Mouse (Mus musculus): ENCODE measurements around the gene Egfl8. TPM values are rescaled to one million over a fixed set of nuclear protein-coding genes. Genes with fewer than 3 reads are reported as not detected.

The Egfl8 gene
- polyA plus RNA-seq, 1 experiment from 2014 or later, result 5.2 TPM

DNA sequence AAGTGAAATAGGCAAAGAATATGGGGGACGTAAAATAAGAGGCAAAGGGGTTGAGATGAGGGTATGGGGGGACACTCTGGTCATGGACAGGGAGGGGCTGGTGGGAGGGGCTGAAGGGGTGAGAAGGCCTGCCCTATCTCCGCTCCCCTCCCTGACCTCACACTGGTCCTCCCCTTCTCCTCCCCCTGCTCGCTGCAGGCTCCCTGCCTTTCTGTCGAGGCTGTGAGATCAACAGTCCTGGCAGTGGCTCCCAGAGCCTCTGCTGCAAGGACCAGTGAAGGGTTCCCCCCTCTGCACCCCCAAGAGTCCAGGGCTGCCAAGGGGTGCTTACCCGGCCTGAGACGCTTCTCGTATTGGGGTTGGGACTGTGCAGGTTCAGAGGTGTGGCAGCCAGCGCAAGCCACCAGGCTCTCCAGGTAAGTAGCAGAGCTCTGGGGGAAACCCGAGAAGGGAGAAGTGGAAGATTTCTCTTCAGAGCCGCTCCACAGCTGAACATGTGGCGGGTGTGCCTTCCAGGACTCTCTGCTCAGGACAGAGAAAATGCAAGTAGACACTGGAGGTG, 44.6 kb upstream of the Egfl8 start:
- ATAC-seq, result no peak
- TF ChIP-seq CTCF (IDR thresholded peaks at IDR 0.05) (no peak), EP300 (IDR thresholded peaks at IDR 0.05) (no peak)
- Histone ChIP-seq H3K4me2 (replicated peaks; ENCODE audit: low read depth, low read length) (no peak overlapping the region; the same call in 1 of the 2 replicates), H3K27me3 (replicated peaks; ENCODE audit: insufficient read depth, low read length) (peaks cover 7% of the 10 kb centered on the region), H3K27ac (ENCODE audit: low read length) (no peak overlapping the region; the same call in 1 of the 2 replicates), H3K9ac (replicated peaks; ENCODE audit: low read depth) (no peak overlapping the region), H3K36me3 (ENCODE audit: insufficient read depth, low read length) (no peaks in the 10 kb centered on the region), H3K4me3 (ENCODE audit: low read depth, low read length) (peak overlapping the region; percentile 8; the same call in 1 of the 2 replicates), H3K9me3 (ENCODE audit: low read length) (no peaks in the 10 kb centered on the region), H3K4me1 (ENCODE audit: insufficient read depth, low read depth, low read length) (peaks cover 13% of the 10 kb centered on the region)
- DNase-seq (ENCODE audit: low spot score), result no peak
- WGBS, result 22% methylated on average over 10 of the region's 11 CpGs

DNA sequence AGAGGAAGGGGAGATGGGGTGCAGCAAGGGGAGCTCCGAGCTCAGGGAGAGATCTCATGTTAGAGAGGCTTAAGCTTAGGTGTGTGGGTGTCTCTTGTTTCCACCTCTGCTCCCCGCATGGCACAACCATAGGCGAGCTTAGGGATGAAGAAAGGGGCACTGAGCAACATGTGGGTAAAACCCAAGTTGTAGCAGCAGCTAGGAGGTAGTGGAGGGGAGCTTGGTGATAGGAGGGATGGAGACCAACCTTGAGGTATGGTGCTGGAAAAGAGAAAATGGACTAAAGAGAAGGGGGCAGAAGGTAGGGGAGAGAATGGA, 44.1 kb upstream of the Egfl8 start:
- no peak overlapping the region for H3K9ac ChIP-seq (replicated peaks; ENCODE audit: low read depth)
- H3K4me2 ChIP-seq (replicated peaks; ENCODE audit: low read depth, low read length), result no peak overlapping the region
- no peaks in the 10 kb centered on the region for H3K9me3 ChIP-seq (ENCODE audit: low read length)
- ATAC-seq (no peak), DNase-seq (ENCODE audit: low spot score) (no peak)
- WGBS, result 68% methylated on average over 3 of the region's 3 CpGs
- H3K36me3 ChIP-seq (ENCODE audit: insufficient read depth, low read length), result no peaks in the 10 kb centered on the region
- no peak overlapping the region for H3K27ac ChIP-seq (ENCODE audit: low read length)
- H3K4me1 ChIP-seq (ENCODE audit: insufficient read depth, low read depth, low read length), result peaks cover 17% of the 10 kb centered on the region
- TF ChIP-seq CTCF (IDR thresholded peaks at IDR 0.05) (no peak), EP300 (IDR thresholded peaks at IDR 0.05) (no peak)
- no peak overlapping the region for H3K4me3 ChIP-seq (ENCODE audit: low read depth, low read length)
- peaks cover 7% of the 10 kb centered on the region for H3K27me3 ChIP-seq (replicated peaks; ENCODE audit: insufficient read depth, low read length)

DNA sequence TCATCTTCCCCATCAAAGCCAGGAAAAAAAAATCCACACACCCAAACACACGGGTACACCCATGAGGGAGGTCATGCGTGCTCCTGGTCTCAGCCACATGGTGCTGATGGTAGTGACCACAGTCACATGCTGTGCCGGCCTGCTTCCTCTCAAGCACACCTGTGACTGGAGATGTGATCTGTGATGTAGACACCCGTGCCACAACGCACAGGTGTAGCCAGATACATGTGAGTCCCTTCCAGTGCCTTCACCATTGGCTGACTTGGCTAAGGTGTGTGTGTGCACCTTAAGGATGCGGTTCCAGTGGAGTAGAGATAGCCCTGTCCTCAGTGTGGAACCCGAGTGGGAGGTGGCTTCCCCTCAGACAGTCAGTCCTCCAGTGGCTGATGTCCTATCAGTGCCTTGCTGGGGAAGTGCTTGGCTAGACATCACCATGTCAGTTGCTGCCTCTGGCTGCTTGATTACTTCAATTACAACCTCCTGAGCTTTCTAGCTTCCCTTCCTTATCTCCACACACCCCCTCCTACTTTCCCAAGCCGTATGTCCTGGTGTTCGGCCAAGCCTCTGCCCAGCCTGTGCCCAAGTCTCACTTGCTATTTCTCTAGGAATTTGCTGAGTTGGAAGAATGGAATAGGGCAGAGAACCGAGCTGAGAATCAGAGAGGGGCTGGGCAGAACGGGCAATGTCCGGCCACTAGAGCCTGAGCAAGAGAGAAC, 43.6 kb upstream of the Egfl8 start:
- DNase-seq (ENCODE audit: low spot score) (no peak), ATAC-seq (no peak)
- Histone ChIP-seq H3K4me1 (ENCODE audit: insufficient read depth, low read depth, low read length) (peaks cover 17% of the 10 kb centered on the region), H3K4me3 (ENCODE audit: low read depth, low read length) (no peak overlapping the region), H3K27ac (ENCODE audit: low read length) (no peak overlapping the region), H3K4me2 (replicated peaks; ENCODE audit: low read depth, low read length) (no peak overlapping the region), H3K9ac (replicated peaks; ENCODE audit: low read depth) (no peak overlapping the region), H3K27me3 (replicated peaks; ENCODE audit: insufficient read depth, low read length) (peaks cover 7% of the 10 kb centered on the region; the same call in 1 of the 2 replicates), H3K36me3 (ENCODE audit: insufficient read depth, low read length) (no peaks in the 10 kb centered on the region), H3K9me3 (ENCODE audit: low read length) (no peaks in the 10 kb centered on the region)
- no peak for TF ChIP-seq EP300 (IDR thresholded peaks at IDR 0.05)
- no peak for TF ChIP-seq CTCF (IDR thresholded peaks at IDR 0.05)
- 53% methylated on average over 12 of the region's 12 CpGs for WGBS

DNA sequence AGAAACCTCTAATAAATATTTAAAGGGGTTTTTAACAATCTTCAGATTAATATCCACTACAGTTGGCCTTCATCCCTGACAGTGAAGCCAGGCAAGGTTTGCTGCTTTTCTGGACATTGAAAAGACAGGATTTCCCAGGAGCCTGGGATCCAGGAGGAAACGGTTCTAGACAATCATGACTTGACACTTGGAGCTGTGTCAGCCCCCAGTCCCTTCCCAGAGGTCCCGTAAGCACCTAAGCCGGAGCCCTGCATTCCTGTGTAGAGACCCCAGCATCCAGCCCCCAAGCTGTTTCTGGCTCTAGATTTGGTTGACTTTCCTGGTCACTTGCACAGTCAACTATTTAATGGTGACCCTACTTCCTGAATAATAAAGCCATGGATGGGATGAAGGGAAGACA, 42.8 kb upstream of the Egfl8 start:
- TF ChIP-seq CTCF (IDR thresholded peaks at IDR 0.05) (no peak), EP300 (IDR thresholded peaks at IDR 0.05) (no peak)
- Histone ChIP-seq H3K4me3 (ENCODE audit: low read depth, low read length) (no peak overlapping the region), H3K4me2 (replicated peaks; ENCODE audit: low read depth, low read length) (no peak overlapping the region), H3K36me3 (ENCODE audit: insufficient read depth, low read length) (no peaks in the 10 kb centered on the region), H3K9me3 (ENCODE audit: low read length) (no peaks in the 10 kb centered on the region), H3K9ac (replicated peaks; ENCODE audit: low read depth) (no peak overlapping the region), H3K27ac (ENCODE audit: low read length) (no peak overlapping the region), H3K27me3 (replicated peaks; ENCODE audit: insufficient read depth, low read length) (peaks cover 7% of the 10 kb centered on the region; the same call in 1 of the 2 replicates), H3K4me1 (ENCODE audit: insufficient read depth, low read depth, low read length) (peaks cover 17% of the 10 kb centered on the region)
- ATAC-seq (no peak), DNase-seq (ENCODE audit: low spot score) (no peak)
- 76% methylated on average over 3 of the region's 3 CpGs for WGBS

DNA sequence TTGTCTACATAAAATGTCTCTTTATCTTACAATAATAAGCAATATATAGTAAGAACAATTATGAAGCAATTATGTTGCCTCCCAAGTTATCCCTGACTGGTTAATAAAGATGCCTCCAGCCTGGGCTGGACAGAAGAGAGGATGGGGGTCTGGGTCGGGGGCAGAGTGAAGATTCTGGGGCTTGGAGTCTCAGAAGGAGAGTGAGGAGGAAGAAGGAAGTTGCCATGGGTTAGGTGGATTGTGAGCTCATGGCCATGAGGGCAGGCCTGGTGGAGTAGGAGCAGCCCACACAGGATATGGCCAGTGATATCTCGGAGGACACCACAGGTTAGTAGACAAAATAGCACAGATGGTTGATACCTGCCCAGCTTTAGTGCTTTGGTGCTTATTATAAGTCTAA, 42.4 kb upstream of the Egfl8 start:
- TF ChIP-seq CTCF (IDR thresholded peaks at IDR 0.05), result no peak
- TF ChIP-seq EP300 (IDR thresholded peaks at IDR 0.05), result no peak
- H3K4me3 ChIP-seq (ENCODE audit: low read depth, low read length), result no peak overlapping the region
- WGBS, result 72% methylated on average over 2 of the region's 2 CpGs
- H3K4me1 ChIP-seq (ENCODE audit: insufficient read depth, low read depth, low read length), result peaks cover 17% of the 10 kb centered on the region
- H3K27ac ChIP-seq (ENCODE audit: low read length), result no peak overlapping the region
- no peak for DNase-seq (ENCODE audit: low spot score)
- peaks cover 7% of the 10 kb centered on the region; the same call in 1 of the 2 replicates for H3K27me3 ChIP-seq (replicated peaks; ENCODE audit: insufficient read depth, low read length)
- H3K9ac ChIP-seq (replicated peaks; ENCODE audit: low read depth), result no peak overlapping the region
- H3K9me3 ChIP-seq (ENCODE audit: low read length), result no peaks in the 10 kb centered on the region
- ATAC-seq, result no peak
- no peaks in the 10 kb centered on the region for H3K36me3 ChIP-seq (ENCODE audit: insufficient read depth, low read length)
- no peak overlapping the region for H3K4me2 ChIP-seq (replicated peaks; ENCODE audit: low read depth, low read length)

DNA sequence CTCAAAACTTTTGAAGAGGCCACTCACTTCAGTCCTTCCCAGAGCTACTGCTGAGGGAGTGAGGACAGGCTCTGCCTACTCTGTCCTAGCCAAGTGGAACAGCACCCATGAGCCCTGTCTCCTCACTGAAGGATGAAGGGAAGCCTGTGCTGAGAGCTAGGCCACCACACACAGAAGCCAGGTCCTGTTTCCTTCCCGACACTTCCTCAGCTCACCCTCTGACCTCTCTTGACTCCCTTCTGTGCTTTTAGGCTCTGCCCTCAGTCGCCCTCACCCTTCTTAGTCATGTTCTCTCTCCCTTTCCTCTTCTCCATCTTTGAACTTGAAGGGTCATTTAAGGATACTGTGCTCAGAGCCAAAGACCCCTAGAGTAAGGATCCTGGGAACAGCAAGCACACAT, 41.5 kb upstream of the Egfl8 start:
- peaks cover 17% of the 10 kb centered on the region for H3K4me1 ChIP-seq (ENCODE audit: insufficient read depth, low read depth, low read length)
- H3K27me3 ChIP-seq (replicated peaks; ENCODE audit: insufficient read depth, low read length), result peaks cover 7% of the 10 kb centered on the region; the same call in 1 of the 2 replicates
- no peak overlapping the region for H3K27ac ChIP-seq (ENCODE audit: low read length)
- H3K4me3 ChIP-seq (ENCODE audit: low read depth, low read length), result no peak overlapping the region
- 30% methylated on average over 2 of the region's 2 CpGs for WGBS
- H3K36me3 ChIP-seq (ENCODE audit: insufficient read depth, low read length), result 0 out of 2 replicates have a peak, but pooled peaks cover 7% of the 10 kb centered on the region
- H3K9me3 ChIP-seq (ENCODE audit: low read length), result no peaks in the 10 kb centered on the region
- no peak for TF ChIP-seq EP300 (IDR thresholded peaks at IDR 0.05)
- TF ChIP-seq CTCF (IDR thresholded peaks at IDR 0.05), result no peak
- ATAC-seq (no peak), DNase-seq (ENCODE audit: low spot score) (no peak)
- no peak overlapping the region for H3K9ac ChIP-seq (replicated peaks; ENCODE audit: low read depth)
- H3K4me2 ChIP-seq (replicated peaks; ENCODE audit: low read depth, low read length), result no peak overlapping the region
